In the genomic region with DNA sequence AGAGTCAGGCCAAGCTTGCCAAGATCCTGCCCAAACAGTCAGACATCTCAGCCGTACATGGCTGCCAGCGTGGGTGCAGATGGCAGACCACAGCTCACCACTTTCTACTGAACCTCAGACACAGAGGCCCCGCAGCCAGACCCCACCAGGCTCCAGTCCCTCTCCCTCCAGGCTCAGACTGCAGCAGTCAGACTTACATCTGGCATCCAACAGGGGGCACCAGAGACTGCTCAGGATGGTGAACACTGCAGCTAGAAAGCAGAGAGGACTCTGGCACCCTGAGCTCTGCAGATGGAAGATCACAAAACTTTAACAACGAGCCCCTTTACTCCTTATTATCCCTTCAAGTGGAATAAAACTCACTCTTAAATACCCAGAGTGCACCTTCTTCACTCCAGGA, we compare ENCODE assay signal across 8 mouse cellular contexts. TPM values are rescaled to one million over a fixed set of nuclear protein-coding genes. Genes with fewer than 3 reads are reported as not detected.
DNase-seq lines count a peak whose midpoint lies in the region; ATAC-seq lines count a peak whose summit lies in the region.

No protein-coding gene starts in this region.

- no peak overlapping the region for H3K4me2 ChIP-seq in forebrain, embryonic 16.5 days (ENCODE audit: low read length)

- no peaks in the 10 kb centered on the region for H3K4me1 ChIP-seq in forebrain, embryonic 16.5 days (replicated peaks; ENCODE audit: control insufficient read depth, insufficient read depth, low read length)
- H3K4me1 ChIP-seq in midbrain, embryonic 10.5 days, result no peaks in the 10 kb centered on the region

- peak; percentile 92 for ATAC-seq in forebrain, embryonic 16.5 days

- no peak overlapping the region for H3K4me3 ChIP-seq in forebrain, embryonic 16.5 days (replicated peaks; ENCODE audit: low read length)
- no peak overlapping the region for H3K4me3 ChIP-seq in midbrain, embryonic 10.5 days

- no peak overlapping the region for H3K9ac ChIP-seq in forebrain, embryonic 16.5 days (replicated peaks; ENCODE audit: low read depth, low read length)

- H3K27ac ChIP-seq in forebrain, embryonic 16.5 days (ENCODE audit: low read length), result no peak overlapping the region
- no peak overlapping the region for H3K27ac ChIP-seq in midbrain, embryonic 10.5 days (replicated peaks)

- H3K9me3 ChIP-seq in forebrain, embryonic 16.5 days (ENCODE audit: control insufficient read depth, low read length), result no peaks in the 10 kb centered on the region
- H3K9me3 ChIP-seq in midbrain, embryonic 10.5 days (replicated peaks), result no peaks in the 10 kb centered on the region

- peak; percentile 43 for DNase-seq in gastrocnemius, adult 18-20 months (ENCODE audit: low spot score)
- DNase-seq in gastrocnemius, postnatal 25 days, result no peak
- peak; percentile 5 for DNase-seq in cerebellum, adult 11-12 months
- peak; percentile 58 for DNase-seq in hindlimb bud, embryonic 11.5 days (ENCODE audit: extremely low spot score, low read depth, low spot score)
- DNase-seq in left cerebral cortex, adult 11 months (ENCODE audit: low spot score), result peak; percentile 27
- DNase-seq in midbrain, embryonic 10.5 days (ENCODE audit: low spot score), result peak; percentile 71
- DNase-seq in splenic B cell, adult 2 months (ENCODE audit: low read depth, low spot score), result peak; percentile 44

- WGBS in forebrain, embryonic 16.5 days, result 22% methylated on average over 4 of the region's 4 CpGs
- WGBS in midbrain, embryonic 10.5 days, result 27% methylated on average over 4 of the region's 4 CpGs

- no peaks in the 10 kb centered on the region for H3K27me3 ChIP-seq in forebrain, embryonic 16.5 days (replicated peaks; ENCODE audit: control insufficient read depth, insufficient read depth, low read length)
- H3K27me3 ChIP-seq in midbrain, embryonic 10.5 days (ENCODE audit: low read depth, poor library complexity, severe bottlenecking), result peaks cover 27% of the 10 kb centered on the region; the same call in 1 of the 2 replicates
- H3K27me3 ChIP-seq in splenic B cell, adult 2 months (ENCODE audit: control insufficient read depth, insufficient read depth, low read length, poor library complexity, severe bottlenecking), result no peaks in the 10 kb centered on the region

- no peaks in the 10 kb centered on the region for H3K36me3 ChIP-seq in forebrain, embryonic 16.5 days (ENCODE audit: control insufficient read depth, insufficient read depth)
- H3K36me3 ChIP-seq in midbrain, embryonic 10.5 days, result no peaks in the 10 kb centered on the region
- H3K36me3 ChIP-seq in splenic B cell, adult 2 months (ENCODE audit: control insufficient read depth, insufficient read depth, low read length, poor library complexity, severe bottlenecking), result no peaks in the 10 kb centered on the region

RNA-seq across cellular contexts. Expression of gene Mrps22, which starts 44.3 kb away (rescaled TPM):
- total RNA-seq in gastrocnemius, adult 18-20 months (2021), result 10 to 100 TPM; 22.3 to 24.0 TPM
- total RNA-seq in gastrocnemius, postnatal 25 days (2021), result 10 to 100 TPM; 24.8 to 26.3 TPM
- 57.1 and 58.0 TPM in 2 replicates for polyA plus RNA-seq in forebrain, embryonic 16.5 days (2015; fragmentation: Nextera tagmentation; extraction: Ambion mirVana)
- 74.8 and 80.2 TPM in 2 replicates for polyA plus RNA-seq in midbrain, embryonic 10.5 days (2016; fragmentation: Nextera tagmentation; extraction: Ambion mirVana)
